Comparison of ENCODE assay signal across 14 mouse cellular contexts in the genomic region with DNA sequence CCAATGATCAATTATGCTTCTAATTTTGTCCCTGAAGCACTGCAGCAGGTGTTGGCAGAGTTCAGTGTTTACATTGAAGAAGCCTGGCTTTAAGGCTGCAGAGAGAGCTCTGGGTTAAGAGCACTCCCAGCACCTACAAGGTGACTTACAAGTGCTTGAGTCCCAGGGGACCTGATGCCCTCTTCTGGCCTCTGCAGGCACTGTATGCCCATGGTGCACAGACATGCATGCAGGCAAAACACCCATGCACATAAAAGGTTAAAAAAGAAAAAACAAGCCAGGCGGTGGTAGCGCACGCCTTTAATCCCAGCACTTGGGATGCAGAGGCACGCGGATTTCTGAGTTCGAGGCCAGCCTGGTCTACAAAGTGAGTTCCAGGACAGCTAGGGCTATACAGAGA. TPM values are rescaled to one million over a fixed set of nuclear protein-coding genes. Genes with fewer than 3 reads are reported as not detected.
DNase-seq lines count a peak whose midpoint lies in the region; ATAC-seq and TF ChIP-seq lines count a peak whose summit lies in the region.
"Had no signal": no experiment of that assay in that cellular context is flagged by ENCODE, and none has a peak within 500 bp of the region (broad histone marks: within the 10 kb centered on the region; RNA-seq: fewer than 3 reads in every experiment).

No protein-coding gene starts in this region.

- H3K36me3 ChIP-seq in kidney, embryonic 15.5 days, result no peaks in the 10 kb centered on the region
- no peaks in the 10 kb centered on the region for H3K36me3 ChIP-seq in small intestine, adult 2 months (ENCODE audit: control insufficient read depth, insufficient read depth, low read length)
- H3K36me3 ChIP-seq: hindbrain, embryonic 15.5 days had no signal

- H3K4me1 ChIP-seq in kidney, embryonic 15.5 days, result peaks cover 25% of the 10 kb centered on the region
- H3K4me1 ChIP-seq in small intestine, adult 2 months (ENCODE audit: control insufficient read depth, insufficient read depth, insufficient read length, low read length), result no peaks in the 10 kb centered on the region
- H3K4me1 ChIP-seq: hindbrain, embryonic 15.5 days had no signal

- H3K9me3 ChIP-seq in kidney, embryonic 15.5 days (replicated peaks), result no peaks in the 10 kb centered on the region
- H3K9me3 ChIP-seq: hindbrain, embryonic 15.5 days had no signal

- ATAC-seq in kidney, embryonic 15.5 days (replicated peaks; ENCODE audit: low FRiP score), result no peak

- DNase-seq in kidney, adult 9 months, result peak; percentile 20
- DNase-seq in thymus, postnatal 0 days (ENCODE audit: low spot score), result peak; percentile 13
- DNase-seq in thymus, postnatal 36 days, result no peak
- peak; percentile 86 for DNase-seq in ZHBTc4 (ENCODE audit: low read depth, low spot score)
- DNase-seq in Muller cell, postnatal 12 days (ENCODE audit: inconsistent ontology term), result no peak
- DNase-seq in spleen, postnatal 4 days (ENCODE audit: low spot score in 2 of 2), result no peak
- DNase-seq: cerebellum, adult 2 months; heart, adult 11 months; right cerebral cortex, postnatal 25 days had no signal

- H3K4me3 ChIP-seq in kidney, embryonic 15.5 days (replicated peaks), result no peak overlapping the region
- no peak overlapping the region for H3K4me3 ChIP-seq in small intestine, adult 2 months (ENCODE audit: low read depth, low read length)
- H3K4me3 ChIP-seq: hindbrain, embryonic 15.5 days had no signal

- WGBS in kidney, embryonic 15.5 days, result 91% methylated on average over 6 of the region's 6 CpGs
- 90% methylated on average over 6 of the region's 6 CpGs for WGBS in small intestine, adult 2 months

- no peak overlapping the region for H3K4me2 ChIP-seq in kidney, embryonic 15.5 days
- H3K4me2 ChIP-seq: hindbrain, embryonic 15.5 days had no signal

- H3K27ac ChIP-seq in kidney, embryonic 15.5 days, result no peak overlapping the region
- no peak overlapping the region for H3K27ac ChIP-seq in small intestine, adult 2 months (ENCODE audit: insufficient read depth, low read depth, low read length)
- H3K27ac ChIP-seq: hindbrain, embryonic 15.5 days had no signal

- peak; percentile 13; the same call in 1 of the 2 replicates for TF ChIP-seq CTCF in small intestine, adult 2 months (IDR thresholded peaks at IDR 0.05; ENCODE audit: extremely low read depth, insufficient read length, insufficient replicate concordance, low read depth, low read length)

- no peaks in the 10 kb centered on the region for H3K27me3 ChIP-seq in kidney, embryonic 15.5 days
- no peaks in the 10 kb centered on the region for H3K27me3 ChIP-seq in small intestine, adult 2 months (ENCODE audit: control insufficient read depth, insufficient read depth, low read length)
- H3K27me3 ChIP-seq: hindbrain, embryonic 15.5 days had no signal

- H3K9ac ChIP-seq in kidney, embryonic 15.5 days, result no peak overlapping the region
- H3K9ac ChIP-seq: hindbrain, embryonic 15.5 days had no signal

- no peak for TF ChIP-seq POLR2A in small intestine, adult 2 months (IDR thresholded peaks at IDR 0.05; ENCODE audit: low read depth, low read length)

RNA-seq across cellular contexts. Expression of a gene that starts 26.7 kb away (rescaled TPM):
- not detected in 2 replicates for polyA plus RNA-seq in kidney, embryonic 15.5 days (2015; fragmentation: Nextera tagmentation; extraction: Ambion mirVana)
- polyA plus RNA-seq in thymus, postnatal 0 days (2015; fragmentation: Nextera tagmentation; extraction: Ambion mirVana), result 0.13 TPM in 2 replicates
- 0.06 TPM in 1 of 2 replicates, not detected in the other for polyA plus RNA-seq in small intestine, adult 2 months (2012; rRNA removed)
- polyA plus RNA-seq: hindbrain, embryonic 15.5 days; lung, embryonic 16.5 days; neural tube, embryonic 11.5 days had no signal

RNA-seq across cellular contexts. Expression of a gene that starts 30.5 kb away (rescaled TPM):
- polyA plus RNA-seq in kidney, embryonic 15.5 days (2015; fragmentation: Nextera tagmentation; extraction: Ambion mirVana), result 54.9 and 57.6 TPM in 2 replicates
- 56.1 and 63.8 TPM in 2 replicates for polyA plus RNA-seq in thymus, postnatal 0 days (2015; fragmentation: Nextera tagmentation; extraction: Ambion mirVana)
- 5.9 and 20.2 TPM in 2 replicates for polyA plus RNA-seq in small intestine, adult 2 months (2012; rRNA removed)

RNA-seq across cellular contexts. Expression of a gene that starts 43.2 kb away (rescaled TPM):
- 91.8 and 92.4 TPM in 2 replicates for polyA plus RNA-seq in kidney, embryonic 15.5 days (2015; fragmentation: Nextera tagmentation; extraction: Ambion mirVana)
- 96.5 and 98.7 TPM in 2 replicates for polyA plus RNA-seq in thymus, postnatal 0 days (2015; fragmentation: Nextera tagmentation; extraction: Ambion mirVana)
- 21.5 and 32.8 TPM in 2 replicates for polyA plus RNA-seq in small intestine, adult 2 months (2012; rRNA removed)

Comparison
In these comparisons a context has a peak if more than half of its experiments do, and no peak if none do; other contexts are left out.
1. DNase-seq: peak in kidney, adult 9 months (single experiment), thymus, postnatal 0 days (single experiment) and ZHBTc4 (single experiment); none in thymus, postnatal 36 days (0 of 2), Muller cell, postnatal 12 days (single experiment) and spleen, postnatal 4 days (0 of 2).